Mouse (Mus musculus): ENCODE results near the gene Tas2r115. TPM values are rescaled to one million over a fixed set of nuclear protein-coding genes. Genes with fewer than 3 reads are reported as not detected.
"Not testable (repeated sequence)": the region's sequence is repeated elsewhere in the genome, so short reads cannot be mapped to it uniquely, and the experiment has no call there.

The Tas2r115 gene
- total and polyA plus RNA-seq, 2 experiments from 2014 or later: not detected

- H3K9me3 ChIP-seq (replicated peaks; ENCODE audit: control insufficient read depth, low read length): no peaks in the 10 kb centered on the region
- no peak for ATAC-seq (ENCODE audit: insufficient read depth, low read depth)
- 73% methylated on average over 1 of the region's 1 CpGs for WGBS
- TF ChIP-seq EP300 (IDR thresholded peaks at IDR 0.05; ENCODE audit: low read depth) (no peak), CTCF (IDR thresholded peaks at IDR 0.05; ENCODE audit: low read depth) (no peak)
- no peak within 1 kb of the TSS for H3K27ac ChIP-seq (ENCODE audit: low read depth)
- H3K36me3 ChIP-seq (replicated peaks; ENCODE audit: control insufficient read depth, insufficient read depth, low read length): no peaks in the 10 kb centered on the region
- no peak within 1 kb of the TSS for H3K9ac ChIP-seq (replicated peaks; ENCODE audit: low read depth, low read length)
- no peak for DNase-seq (ENCODE audit: low spot score)
- no peaks in the 10 kb centered on the region for H3K4me1 ChIP-seq (ENCODE audit: control insufficient read depth, insufficient read depth)
- no peaks in the 10 kb centered on the region for H3K27me3 ChIP-seq (ENCODE audit: control insufficient read depth, insufficient read depth, low read length)
- no peak within 1 kb of the TSS for H3K4me3 ChIP-seq (ENCODE audit: low read depth, low read length)
- no peak within 1 kb of the TSS for H3K4me2 ChIP-seq (ENCODE audit: low read depth, low read length)
Measured at GRCm38 (mm10) chr6:132700907-132701306, 36.9 kb downstream of the Tas2r115 start, which contains the start of gene Tas2r121. TSS of gene Tas2r121 (minus strand) at chr6:132701007.

- H3K4me3 ChIP-seq (ENCODE audit: low read depth, low read length); ATAC-seq (ENCODE audit: insufficient read depth, low read depth): not testable (repeated sequence)
Measured at GRCm38 (mm10) chr6:132691596-132691995, 46.2 kb downstream of the Tas2r115 start.

More at GRCm38 (mm10) chr6:132691596-132691995, 46.2 kb downstream of the Tas2r115 start:
- not testable (repeated sequence) for H3K9me3 ChIP-seq (replicated peaks; ENCODE audit: control insufficient read depth, low read length); H3K27me3 ChIP-seq (ENCODE audit: control insufficient read depth, insufficient read depth, low read length); H3K36me3 ChIP-seq (replicated peaks; ENCODE audit: control insufficient read depth, insufficient read depth, low read length); DNase-seq (ENCODE audit: low spot score); H3K4me2 ChIP-seq (ENCODE audit: low read depth, low read length); H3K27ac ChIP-seq (ENCODE audit: low read depth); H3K9ac ChIP-seq (replicated peaks; ENCODE audit: low read depth, low read length); H3K4me1 ChIP-seq (ENCODE audit: control insufficient read depth, insufficient read depth)
- WGBS: 67% methylated on average over 7 of the region's 7 CpGs

Other genes with a start within 250 kb of the Tas2r115 start
- not detected in 2 replicates for gene Prh1, start 168.2 kb downstream of the Tas2r115 start, total RNA-seq (2014; rRNA removed; ENCODE audit: low replicate concordance)
- gene Prh1, start 168.2 kb downstream of the Tas2r115 start, polyA plus RNA-seq (2015; fragmentation: Nextera tagmentation; extraction: Ambion mirVana): not detected in 2 replicates
- gene Prp2, start 142.1 kb downstream of the Tas2r115 start, total RNA-seq (2014; rRNA removed; ENCODE audit: low replicate concordance): not detected in 2 replicates
- not detected in 2 replicates for gene Prp2, start 142.1 kb downstream of the Tas2r115 start, polyA plus RNA-seq (2015; fragmentation: Nextera tagmentation; extraction: Ambion mirVana)
- not detected in 2 replicates for gene A630073D07Rik, start 86.5 kb downstream of the Tas2r115 start, total RNA-seq (2014; rRNA removed; ENCODE audit: low replicate concordance)
- not detected in 2 replicates for gene A630073D07Rik, start 86.5 kb downstream of the Tas2r115 start, polyA plus RNA-seq (2015; fragmentation: Nextera tagmentation; extraction: Ambion mirVana)
- gene Tas2r120, start 81.1 kb downstream of the Tas2r115 start, total RNA-seq (2014; rRNA removed; ENCODE audit: low replicate concordance): not detected in 2 replicates
- gene Tas2r120, start 81.1 kb downstream of the Tas2r115 start, polyA plus RNA-seq (2015; fragmentation: Nextera tagmentation; extraction: Ambion mirVana): not detected in 2 replicates
- gene Tas2r121, start 37.0 kb downstream of the Tas2r115 start, total RNA-seq (2014; rRNA removed; ENCODE audit: low replicate concordance): not detected in 2 replicates
- not detected in 2 replicates for gene Tas2r121, start 37.0 kb downstream of the Tas2r115 start, polyA plus RNA-seq (2015; fragmentation: Nextera tagmentation; extraction: Ambion mirVana)
- not detected in 2 replicates for gene Tas2r122, start 26.1 kb downstream of the Tas2r115 start, total RNA-seq (2014; rRNA removed; ENCODE audit: low replicate concordance)
- not detected in 2 replicates for gene Tas2r122, start 26.1 kb downstream of the Tas2r115 start, polyA plus RNA-seq (2015; fragmentation: Nextera tagmentation; extraction: Ambion mirVana)
- not detected in 2 replicates for gene Tas2r124, start 16.7 kb upstream of the Tas2r115 start, total RNA-seq (2014; rRNA removed; ENCODE audit: low replicate concordance)
- gene Tas2r124, start 16.7 kb upstream of the Tas2r115 start, polyA plus RNA-seq (2015; fragmentation: Nextera tagmentation; extraction: Ambion mirVana): not detected in 2 replicates
- not detected in 2 replicates for gene Tas2r102, start 24.1 kb upstream of the Tas2r115 start, total RNA-seq (2014; rRNA removed; ENCODE audit: low replicate concordance)
- gene Tas2r102, start 24.1 kb upstream of the Tas2r115 start, polyA plus RNA-seq (2015; fragmentation: Nextera tagmentation; extraction: Ambion mirVana): not detected in 2 replicates
- gene Tas2r136, start 40.1 kb upstream of the Tas2r115 start, total RNA-seq (2014; rRNA removed; ENCODE audit: low replicate concordance): not detected in 2 replicates
- gene Tas2r136, start 40.1 kb upstream of the Tas2r115 start, polyA plus RNA-seq (2015; fragmentation: Nextera tagmentation; extraction: Ambion mirVana): not detected in 2 replicates
- not detected in 2 replicates for gene Tas2r117, start 64.8 kb upstream of the Tas2r115 start, total RNA-seq (2014; rRNA removed; ENCODE audit: low replicate concordance)
- not detected in 2 replicates for gene Tas2r117, start 64.8 kb upstream of the Tas2r115 start, polyA plus RNA-seq (2015; fragmentation: Nextera tagmentation; extraction: Ambion mirVana)
- not detected in 2 replicates for gene Tas2r123, start 109.1 kb upstream of the Tas2r115 start, total RNA-seq (2014; rRNA removed; ENCODE audit: low replicate concordance)
- gene Tas2r123, start 109.1 kb upstream of the Tas2r115 start, polyA plus RNA-seq (2015; fragmentation: Nextera tagmentation; extraction: Ambion mirVana): not detected in 2 replicates
- gene Tas2r116, start 117.4 kb upstream of the Tas2r115 start, total RNA-seq (2014; rRNA removed; ENCODE audit: low replicate concordance): not detected in 2 replicates
- gene Tas2r116, start 117.4 kb upstream of the Tas2r115 start, polyA plus RNA-seq (2015; fragmentation: Nextera tagmentation; extraction: Ambion mirVana): not detected in 2 replicates
- not detected in 2 replicates for gene Tas2r110, start 130.0 kb upstream of the Tas2r115 start, total RNA-seq (2014; rRNA removed; ENCODE audit: low replicate concordance)
- gene Tas2r110, start 130.0 kb upstream of the Tas2r115 start, polyA plus RNA-seq (2015; fragmentation: Nextera tagmentation; extraction: Ambion mirVana): not detected in 2 replicates
- not detected in 2 replicates for gene Tas2r113, start 155.0 kb upstream of the Tas2r115 start, total RNA-seq (2014; rRNA removed; ENCODE audit: low replicate concordance)
- gene Tas2r113, start 155.0 kb upstream of the Tas2r115 start, polyA plus RNA-seq (2015; fragmentation: Nextera tagmentation; extraction: Ambion mirVana): not detected in 2 replicates
- not detected in 2 replicates for gene Tas2r125, start 171.6 kb upstream of the Tas2r115 start, total RNA-seq (2014; rRNA removed; ENCODE audit: low replicate concordance)
- gene Tas2r125, start 171.6 kb upstream of the Tas2r115 start, polyA plus RNA-seq (2015; fragmentation: Nextera tagmentation; extraction: Ambion mirVana): not detected in 2 replicates
- gene Tas2r129, start 213.1 kb upstream of the Tas2r115 start, total RNA-seq (2014; rRNA removed; ENCODE audit: low replicate concordance): not detected in 2 replicates
- gene Tas2r129, start 213.1 kb upstream of the Tas2r115 start, polyA plus RNA-seq (2015; fragmentation: Nextera tagmentation; extraction: Ambion mirVana): not detected in 2 replicates
- gene Tas2r131, start 219.9 kb upstream of the Tas2r115 start, total RNA-seq (2014; rRNA removed; ENCODE audit: low replicate concordance): not detected in 2 replicates
- not detected in 2 replicates for gene Tas2r131, start 219.9 kb upstream of the Tas2r115 start, polyA plus RNA-seq (2015; fragmentation: Nextera tagmentation; extraction: Ambion mirVana)
- gene Tas2r109, start 242.9 kb upstream of the Tas2r115 start, total RNA-seq (2014; rRNA removed; ENCODE audit: low replicate concordance): not detected in 2 replicates
- not detected in 2 replicates for gene Tas2r109, start 242.9 kb upstream of the Tas2r115 start, polyA plus RNA-seq (2015; fragmentation: Nextera tagmentation; extraction: Ambion mirVana)